Mouse (Mus musculus) B cell, adult 2 months (primary cell): ENCODE results near the gene Tlx2.

ENCODE experiments used
- DNase-seq, 2 experiments: peaks; one replicate each; pipeline ENCODE4 v3.0.0; 2022

Tlx2 gene

DNA sequence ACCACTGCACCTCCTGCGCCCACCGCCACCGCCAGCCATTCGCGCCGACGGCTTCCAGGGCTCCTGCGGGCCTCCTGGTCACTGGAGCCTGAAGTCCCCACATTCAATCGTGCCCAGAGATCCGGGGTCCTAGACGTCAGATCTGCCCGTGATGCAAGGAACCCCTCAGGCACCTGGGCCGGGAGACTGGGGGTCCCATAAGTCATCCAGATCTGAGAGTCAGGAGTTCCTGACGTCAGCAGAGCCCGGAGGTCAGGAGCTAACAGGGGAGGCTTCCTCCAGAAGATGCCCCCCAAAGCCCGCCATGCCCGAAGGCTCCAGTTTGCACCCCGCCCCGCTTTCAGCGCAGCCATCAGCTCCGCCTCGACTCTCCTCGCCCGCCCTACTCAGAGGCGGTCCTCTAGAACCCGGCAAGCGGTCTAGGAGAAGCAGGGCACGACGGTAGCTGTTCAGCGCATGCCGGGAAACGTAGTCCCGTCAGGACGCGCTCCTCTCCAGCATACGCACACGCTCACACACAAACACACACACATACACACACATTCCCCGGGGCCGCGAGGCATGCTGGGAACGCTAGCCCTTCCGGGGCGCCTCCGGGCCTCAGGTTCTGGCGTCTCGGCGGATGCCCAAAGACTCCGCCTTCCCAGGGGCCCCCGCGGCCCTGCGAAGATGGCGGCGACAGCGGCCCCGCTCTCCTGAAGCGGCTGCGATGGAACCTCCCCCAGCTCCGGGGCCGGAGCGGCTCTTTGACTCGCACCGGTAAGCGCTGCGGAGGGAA lies 15.8 kb downstream of the Tlx2 start, which contains the start of gene Aup1:
Gene Aup1 (plus strand): TSS at position 448 of the 778 bp plus-strand sequence.
- DNase-seq, result peak; percentile 96 to 97

DNA sequence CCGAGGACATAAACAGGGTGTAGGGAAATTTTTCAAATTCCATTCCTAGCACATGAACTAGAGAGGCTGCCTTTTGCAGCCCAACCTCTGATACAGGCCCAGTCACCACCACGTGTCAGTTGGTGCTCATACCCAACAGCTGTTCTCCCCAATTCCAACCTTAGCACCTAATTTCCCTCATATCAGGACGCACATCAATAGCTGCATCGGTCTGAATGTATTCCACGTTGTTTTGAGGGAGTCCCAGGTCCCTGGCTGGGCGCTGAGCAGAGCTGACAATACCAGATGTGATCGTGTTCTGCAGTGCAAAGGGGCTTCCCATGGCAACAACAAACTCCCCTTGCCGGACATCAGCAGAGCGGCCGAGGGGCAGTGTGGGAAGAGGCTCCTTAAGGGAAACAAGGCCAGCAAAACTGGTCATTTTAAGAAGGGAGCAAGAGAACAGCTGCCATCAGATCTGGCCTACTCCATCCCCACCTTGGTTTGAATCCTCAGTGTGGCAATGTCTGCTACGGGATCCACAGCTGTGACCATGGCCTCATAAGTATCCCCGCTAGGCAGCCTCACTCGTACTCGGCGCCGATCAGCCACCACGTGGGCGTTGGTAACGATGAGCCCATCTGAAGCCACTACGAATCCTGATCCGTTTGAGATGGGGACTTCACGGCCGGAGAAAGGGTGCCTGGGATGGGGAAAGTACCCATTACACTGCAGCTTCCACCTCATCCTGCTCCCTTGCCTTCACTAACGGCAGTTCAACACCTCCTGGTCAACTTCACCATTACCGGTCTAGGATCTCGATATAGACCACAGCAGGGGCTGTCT lies 16.7 kb downstream of the Tlx2 start:
- DNase-seq, result peak; percentile 37 to 45

DNA sequence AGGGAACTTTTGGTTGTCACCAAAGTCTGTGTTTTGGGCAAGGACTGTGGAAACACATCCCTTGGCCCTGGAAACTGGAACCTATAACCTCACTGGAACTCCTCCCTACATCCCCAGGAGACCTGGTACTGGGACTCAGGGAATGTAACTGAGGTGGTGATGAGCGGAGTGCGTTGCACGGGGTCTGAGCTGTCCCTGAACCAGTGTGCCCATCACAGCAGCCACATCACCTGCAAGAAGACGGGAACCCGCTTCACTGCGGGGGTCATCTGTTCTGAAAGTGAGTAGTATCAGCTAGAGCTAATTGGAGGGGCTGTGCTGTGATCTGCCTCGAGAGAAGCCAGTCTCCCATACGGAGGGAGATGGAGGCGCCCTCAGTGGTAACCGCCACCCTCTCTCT lies 20.7 kb downstream of the Tlx2 start:
- no peak for DNase-seq

DNA sequence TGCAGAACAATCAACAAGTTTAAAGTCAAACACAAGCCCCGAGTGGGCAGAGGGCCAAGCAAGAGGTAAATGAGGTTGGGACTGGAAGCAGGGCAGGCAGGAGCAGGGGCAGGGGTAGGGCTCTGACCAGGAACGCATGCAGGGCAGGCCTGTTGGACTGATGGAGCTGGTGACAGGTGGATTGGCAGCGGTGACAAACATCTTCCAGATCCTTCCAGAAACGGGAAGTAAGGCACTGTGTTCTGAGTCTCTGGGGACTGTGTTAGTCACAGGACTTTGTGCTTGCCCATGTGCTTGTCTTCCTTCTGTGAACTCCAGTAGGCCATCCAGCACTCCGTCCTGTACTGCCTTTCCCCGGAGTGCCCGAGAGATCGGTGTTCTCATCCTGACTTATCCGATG lies 25.4 kb downstream of the Tlx2 start:
- DNase-seq, result peak; percentile 55 to 65

DNA sequence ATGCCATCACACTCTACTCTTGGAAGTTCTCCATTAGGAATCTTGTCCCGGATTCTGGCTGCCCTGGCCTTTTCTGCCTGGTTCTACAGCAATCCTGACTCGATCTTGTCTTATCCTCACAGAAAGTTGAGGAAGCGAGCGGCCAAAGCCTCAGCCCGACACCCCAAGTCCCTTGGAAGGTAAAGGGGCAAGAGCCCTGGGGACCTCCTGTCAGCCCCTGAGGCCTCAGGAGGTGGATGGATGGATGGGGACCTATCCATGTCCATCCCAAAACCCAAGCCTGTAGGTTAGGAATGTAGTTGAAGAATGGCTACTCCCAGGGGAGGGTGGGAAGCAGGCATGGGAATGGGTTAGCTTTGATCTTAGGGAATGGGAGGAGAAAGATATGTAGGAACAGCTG lies 26.1 kb downstream of the Tlx2 start:
- no peak for DNase-seq

DNA sequence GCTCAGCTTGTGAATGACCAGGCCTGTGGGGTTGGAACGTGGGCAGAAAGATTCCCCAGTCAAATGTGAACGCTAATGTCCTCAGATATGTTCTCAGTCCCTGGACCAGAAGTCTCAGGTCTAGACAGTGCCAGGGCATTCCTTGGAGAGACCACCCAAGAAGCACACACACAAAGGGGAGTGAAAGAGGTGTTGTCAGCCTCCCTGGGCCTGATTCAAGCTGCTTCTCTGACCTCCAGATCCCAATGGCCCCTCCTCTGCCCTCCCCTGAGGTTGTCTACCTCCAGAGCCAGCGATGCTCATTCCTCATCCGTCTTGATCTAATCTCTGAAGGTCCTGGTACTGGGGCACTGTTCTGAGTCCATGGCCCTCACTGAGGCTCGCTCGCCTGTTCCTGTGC lies 26.5 kb downstream of the Tlx2 start:
- no peak for DNase-seq

DNA sequence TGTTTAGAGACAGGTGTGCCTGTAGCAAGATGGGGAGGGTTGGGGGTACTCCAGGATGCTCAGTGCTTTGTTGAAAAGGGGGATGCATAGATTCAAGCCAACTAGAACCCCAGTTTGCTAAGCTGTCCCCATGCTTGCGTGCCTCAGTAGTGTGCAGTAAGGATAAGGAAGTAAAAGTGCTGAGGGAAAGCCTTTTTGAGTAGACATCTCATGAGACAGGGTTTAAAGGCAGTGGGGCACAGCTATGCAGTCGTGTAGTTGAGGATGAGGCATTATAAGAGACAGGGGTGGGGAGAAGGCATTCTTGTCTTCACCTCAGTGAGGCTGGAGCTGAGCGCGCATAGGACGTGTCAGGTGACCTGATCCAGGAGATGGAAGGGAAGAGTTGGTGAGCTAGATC lies 29.5 kb downstream of the Tlx2 start:
- no peak for DNase-seq

DNA sequence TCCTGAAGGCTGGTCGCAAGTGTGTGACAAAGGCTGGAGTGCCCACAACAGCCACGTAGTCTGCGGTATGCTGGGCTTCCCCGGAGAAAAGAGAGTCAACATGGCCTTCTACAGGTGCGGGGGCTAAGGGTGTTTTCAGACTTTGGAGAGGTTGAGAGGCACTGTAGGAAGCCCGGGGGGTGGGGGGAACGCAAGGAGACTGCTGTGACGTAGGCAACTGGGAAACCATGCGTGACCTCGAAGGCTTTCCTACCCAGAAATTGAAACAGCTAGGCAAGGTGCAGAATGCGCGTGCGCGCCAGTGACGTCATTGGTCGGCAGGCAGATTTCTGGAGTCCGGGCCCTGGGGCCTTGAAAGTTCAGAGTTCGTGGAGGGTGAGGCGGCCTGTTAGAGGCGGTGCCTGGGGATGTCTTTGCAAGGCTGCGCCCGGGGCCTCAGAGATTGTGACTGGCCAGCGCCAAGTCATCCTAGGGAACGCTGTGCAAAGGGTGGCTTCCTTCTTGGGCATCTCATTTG lies 31.5 kb downstream of the Tlx2 start:
- peak; percentile 98 to 99 for DNase-seq

DNA sequence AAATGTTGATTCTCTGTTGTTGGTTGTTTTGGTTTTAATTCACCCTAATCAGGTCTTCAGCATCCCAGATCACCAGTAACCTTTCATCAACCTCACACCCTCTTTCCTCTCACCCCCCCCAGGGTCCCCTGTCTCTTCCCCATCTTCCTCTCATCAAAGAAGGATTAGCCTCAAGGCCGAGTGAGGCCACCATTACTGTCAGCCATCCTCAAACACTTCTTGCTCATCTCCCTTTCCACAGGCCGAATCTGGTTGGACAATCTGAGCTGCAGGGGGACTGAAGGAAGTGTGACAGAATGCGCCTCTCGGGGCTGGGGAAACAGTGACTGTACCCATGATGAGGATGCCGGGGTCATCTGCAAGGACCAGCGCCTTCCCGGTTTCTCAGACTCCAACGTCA lies 32.9 kb downstream of the Tlx2 start:
- no peak for DNase-seq

DNA sequence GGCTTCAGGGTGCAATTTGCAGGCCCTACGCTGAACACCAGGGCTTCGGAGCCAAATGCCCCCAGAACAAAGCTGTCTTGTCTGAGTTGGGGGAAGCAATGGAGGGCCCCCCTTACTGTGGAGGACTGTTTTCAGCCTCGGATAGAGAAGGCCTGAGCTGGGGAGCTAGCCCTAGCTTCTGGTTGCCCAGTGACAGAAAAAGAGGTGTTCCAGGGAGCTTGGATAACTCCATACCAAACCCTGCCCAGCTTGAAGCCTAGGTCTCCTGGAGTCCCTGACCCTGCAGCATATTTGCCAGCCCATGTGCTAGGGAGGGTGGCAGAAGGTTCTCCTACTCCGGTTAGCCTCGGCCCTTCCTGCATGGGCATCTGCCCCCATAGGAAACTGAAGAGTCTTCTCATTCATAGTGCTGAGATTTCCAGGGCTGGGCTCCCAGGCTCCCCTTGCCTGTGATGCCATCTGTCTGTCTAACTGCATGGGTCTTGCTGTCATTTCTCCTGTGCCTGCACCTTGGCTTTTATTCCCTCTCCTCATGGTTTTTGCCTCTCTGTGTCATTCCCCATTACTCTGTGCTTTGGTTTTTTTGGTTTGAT lies 35.5 kb downstream of the Tlx2 start:
- DNase-seq, result no peak

DNA sequence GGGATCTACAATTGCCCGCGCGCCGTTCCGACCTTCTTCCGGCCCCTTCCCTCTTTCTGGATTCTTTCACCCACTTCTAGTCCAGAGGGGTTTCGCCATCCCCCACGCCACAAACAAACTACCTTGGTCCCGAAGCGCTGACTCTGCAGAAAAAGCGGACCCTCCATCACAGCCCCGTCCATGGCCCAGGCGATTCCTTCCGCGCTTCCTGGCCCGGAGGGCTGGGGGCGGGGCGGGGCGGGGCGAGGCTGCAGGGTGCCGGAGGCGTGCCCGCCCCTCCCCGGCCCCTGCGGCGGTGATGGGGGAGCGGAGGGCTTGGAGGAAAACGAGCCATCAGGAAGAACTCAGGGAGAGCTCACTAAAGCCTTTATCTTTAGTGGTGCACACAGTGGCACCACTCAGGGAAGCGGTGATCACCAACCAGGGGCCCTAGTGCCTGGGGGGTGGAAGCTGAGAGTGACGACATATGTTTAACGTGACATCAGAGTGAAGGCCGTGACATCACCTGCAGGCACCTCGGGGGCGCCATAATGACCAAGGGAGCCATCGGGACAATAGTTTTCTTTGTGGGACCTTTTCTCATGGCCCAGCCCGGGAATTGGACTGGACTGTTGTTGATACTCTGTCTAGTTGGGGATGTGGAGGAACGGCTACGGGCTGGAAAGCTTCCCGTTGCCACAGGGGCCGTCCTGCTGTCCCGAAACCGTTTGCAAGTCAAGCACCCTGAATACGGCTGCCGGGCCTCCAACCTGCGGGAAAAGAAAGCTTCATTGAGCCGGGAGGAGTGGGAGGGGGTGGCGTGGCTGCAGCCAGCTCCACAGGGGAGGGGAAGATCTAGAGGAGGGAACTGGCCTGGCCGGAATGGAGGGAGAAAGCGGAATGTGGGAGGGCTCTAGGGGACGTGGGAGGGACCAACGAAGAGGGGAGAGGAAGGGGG lies 36.6 kb downstream of the Tlx2 start, which contains the start of the genes Dok1 and Loxl3:
Gene Dok1 (minus strand): TSS at position 223 of the 937 bp plus-strand sequence.
Gene Loxl3 (plus strand): TSS at position 925 of the 937 bp plus-strand sequence.
- peak; percentile 76 to 81 for DNase-seq

DNA sequence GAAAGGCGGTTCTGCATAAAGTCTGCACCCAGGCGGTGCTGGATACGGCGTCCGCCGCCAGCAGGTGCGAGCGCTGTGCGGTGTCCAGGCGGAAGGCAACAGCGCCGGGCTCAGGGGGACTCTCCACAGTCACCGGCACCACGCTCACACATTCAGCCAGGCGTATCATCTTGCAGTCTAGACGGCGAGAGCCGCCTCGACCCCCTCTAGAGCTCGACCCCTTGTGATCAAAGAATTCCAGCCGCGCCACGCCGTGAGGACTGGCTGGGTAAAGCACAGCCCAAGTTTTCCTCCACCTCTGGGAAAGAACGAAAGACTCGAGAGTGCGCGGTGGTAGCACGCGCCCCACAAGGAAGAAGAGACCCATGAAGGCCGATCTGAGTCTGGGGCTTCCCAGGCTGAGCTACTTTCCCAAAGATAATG lies 37.3 kb downstream of the Tlx2 start:
- peak; percentile 66 to 67 for DNase-seq

DNA sequence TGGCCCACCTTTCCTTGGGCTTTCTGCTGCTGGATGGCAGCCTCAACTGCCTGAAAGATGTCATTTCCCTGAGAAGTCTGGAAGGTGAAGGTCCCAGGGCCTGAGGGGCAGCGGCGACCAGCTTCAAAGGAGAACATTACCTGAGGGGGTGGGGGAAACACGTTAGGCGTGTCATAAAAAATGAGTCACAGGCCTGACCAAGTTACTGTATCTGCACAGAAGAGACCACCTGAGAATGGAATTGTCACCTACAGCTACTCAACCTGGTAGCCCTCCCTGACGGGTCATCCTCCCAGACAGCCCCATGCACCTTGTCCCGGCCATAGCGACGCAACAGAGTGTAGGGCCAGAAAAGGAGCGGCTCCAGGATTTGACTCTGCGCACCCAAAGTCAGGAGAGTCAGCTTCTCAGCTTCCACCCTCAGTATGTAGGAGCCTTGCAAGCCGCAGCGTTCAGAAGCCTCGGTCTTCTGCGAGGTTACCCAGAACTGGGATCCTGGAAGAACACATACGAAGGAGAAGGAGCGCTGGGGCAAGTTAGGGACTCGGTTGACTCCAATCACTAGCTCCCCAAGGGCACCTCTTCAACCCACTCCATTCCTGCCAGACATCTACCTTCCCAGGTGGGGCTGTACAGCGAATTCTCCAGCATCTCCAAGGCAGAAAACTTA lies 38.0 kb downstream of the Tlx2 start:
- DNase-seq, result no peak

DNA sequence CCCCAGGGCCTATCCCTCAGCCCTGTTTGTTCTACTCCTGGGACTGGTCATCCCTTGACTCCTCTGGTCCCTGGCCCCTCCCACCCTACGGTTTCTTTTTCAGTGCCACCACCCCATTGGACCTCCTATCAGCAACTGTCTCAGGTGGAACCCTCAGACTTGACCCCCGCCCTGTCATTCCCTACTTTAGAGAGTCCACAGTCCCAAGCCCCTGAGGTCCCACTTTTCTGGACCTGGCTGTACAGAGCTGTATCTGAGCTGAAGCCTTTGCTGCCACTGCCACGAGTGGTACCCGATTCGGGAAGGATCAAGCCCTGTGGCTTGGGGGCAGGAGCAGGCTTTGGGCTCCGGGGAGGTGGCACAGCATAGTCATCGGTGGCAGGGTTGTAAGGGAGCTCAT lies 39.0 kb downstream of the Tlx2 start:
- DNase-seq, result no peak

DNA sequence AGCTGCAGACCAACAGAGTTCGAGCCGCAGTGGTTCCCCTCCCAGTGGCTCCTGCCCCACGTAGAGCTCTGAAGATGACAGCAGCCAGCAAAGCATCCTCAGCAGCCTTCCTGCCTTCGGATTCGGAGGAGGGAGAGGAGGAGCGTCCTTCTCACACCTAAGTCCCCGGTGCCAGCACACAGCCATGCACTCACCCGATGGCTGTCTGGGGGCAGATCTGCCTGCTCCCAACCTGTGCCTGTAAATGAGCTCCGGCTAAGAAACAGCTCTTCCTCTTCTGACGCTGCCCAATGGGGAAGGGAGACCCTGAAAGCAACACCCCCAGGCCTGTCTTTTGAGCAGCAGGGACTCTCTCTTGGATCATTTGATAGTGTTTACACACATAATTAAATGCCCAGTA lies 40.3 kb downstream of the Tlx2 start:
- DNase-seq, result no peak

DNA sequence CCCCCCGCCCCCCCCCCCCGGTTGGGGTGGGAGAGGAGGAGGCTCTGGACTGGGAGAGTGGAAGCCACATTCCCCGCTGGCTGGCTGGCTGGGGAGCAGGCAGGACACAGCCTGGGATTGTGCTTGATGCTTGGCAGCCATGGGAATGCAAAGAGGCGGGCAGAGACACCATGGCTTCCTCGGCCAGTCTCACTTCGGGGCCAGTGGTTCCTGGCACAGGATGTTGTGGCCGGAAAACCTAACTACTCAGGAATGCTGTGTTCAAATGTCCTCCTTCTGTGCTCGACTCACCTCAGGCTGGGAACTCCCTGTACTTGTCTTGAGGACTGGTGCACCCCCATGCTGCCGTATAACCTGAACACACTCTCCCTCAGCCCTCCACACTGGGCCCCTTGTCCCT lies 42.4 kb downstream of the Tlx2 start:
- DNase-seq, result no peak

DNA sequence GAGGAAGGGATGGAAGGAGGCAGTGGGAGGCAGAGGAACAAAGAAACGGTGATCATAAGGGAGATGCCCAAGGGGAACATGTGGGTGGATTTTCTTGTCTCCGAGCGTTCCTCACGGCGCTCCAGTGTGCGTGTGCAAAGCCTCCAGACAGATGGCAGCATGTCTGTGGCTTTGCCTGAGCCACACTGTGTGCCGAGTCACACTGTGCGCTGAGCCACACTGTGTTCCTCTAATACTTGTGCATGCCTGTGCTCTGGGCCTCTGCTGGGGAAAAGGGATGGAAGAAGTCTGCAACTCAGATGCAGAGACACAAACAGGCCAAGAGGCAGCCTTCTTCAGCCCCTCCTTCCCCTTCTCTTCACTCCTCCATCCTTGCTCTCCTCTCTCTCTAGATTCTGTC lies 42.8 kb downstream of the Tlx2 start:
- no peak for DNase-seq

DNA sequence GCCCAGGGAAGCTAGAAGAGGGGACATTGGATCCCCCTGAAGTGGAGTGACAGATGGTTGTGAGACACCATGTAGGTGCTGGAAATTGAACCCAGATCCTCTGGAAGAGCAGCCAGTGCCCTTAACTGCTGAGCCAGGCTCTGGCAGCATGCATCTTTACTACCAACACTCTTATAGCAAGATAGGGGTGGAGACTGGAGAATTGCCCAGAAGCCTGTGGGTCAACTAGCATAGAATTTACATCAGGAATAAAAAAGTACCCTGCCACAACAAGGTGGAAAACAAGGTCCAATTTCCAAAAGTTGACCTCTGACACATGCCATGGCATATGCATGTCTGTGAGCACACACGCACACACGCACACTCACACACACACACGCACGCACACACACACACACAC lies 44.9 kb downstream of the Tlx2 start:
- no peak for DNase-seq

DNA sequence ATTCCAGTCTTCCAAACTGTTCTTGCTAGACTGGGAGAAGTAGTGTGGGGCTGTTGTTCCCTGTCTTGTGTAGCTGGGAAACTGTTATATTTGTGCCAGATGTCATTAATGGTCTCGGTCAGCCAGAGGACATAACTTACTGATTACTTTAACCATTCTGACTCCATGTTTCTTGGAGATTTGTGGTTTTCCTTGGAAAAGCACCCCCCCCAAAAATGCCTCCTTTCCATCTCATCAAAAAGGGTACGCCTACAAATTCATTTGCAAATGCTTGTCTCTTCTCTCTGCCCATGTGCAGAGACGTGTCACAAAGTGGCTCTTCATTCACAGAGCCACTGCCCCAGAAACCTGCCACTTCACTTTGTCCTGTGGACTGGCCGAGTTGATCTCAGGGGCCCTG lies 45.7 kb downstream of the Tlx2 start:
- no peak for DNase-seq

DNA sequence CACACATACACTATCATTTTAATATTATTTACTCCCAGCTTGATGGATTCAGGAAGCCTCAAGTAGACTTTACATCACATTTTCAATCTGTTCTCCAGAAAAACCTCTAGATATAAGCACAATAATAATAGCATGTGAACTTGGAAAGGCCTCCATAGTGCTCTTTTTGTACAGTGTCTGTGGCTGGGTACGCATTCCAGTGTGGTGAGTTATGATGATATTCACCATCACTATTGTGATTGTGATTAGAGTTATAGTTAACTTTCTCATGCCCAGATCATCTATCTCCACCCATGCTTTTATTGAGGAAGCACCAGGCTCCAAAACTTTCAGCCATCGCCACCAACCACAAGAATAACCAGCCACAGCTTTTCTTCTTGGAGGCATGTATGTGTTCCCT lies 46.3 kb downstream of the Tlx2 start:
- DNase-seq, result no peak

DNA sequence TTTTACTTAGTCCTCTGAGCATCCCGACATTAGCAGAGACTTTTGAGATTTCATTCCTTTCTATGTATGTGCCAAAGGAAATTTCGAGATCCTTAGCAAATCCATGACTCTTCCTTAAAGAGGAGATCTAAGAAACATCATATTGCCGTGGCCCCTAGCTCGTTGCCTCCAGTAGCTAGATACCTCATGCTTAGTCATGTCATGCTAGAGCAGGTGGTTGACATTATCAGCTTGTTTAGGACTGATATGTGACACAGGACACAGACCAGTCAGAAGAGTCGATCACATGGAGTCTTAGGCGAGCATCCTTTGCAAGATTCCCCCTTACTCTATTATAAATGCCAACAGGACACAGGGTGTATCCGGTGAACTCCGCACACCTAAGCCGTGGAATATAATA lies 47.1 kb downstream of the Tlx2 start:
- no peak for DNase-seq
